Mouse (Mus musculus) layer of hippocampus, adult 8-10 months (tissue): ENCODE measurements at regions not wholly inside any gene's neighbourhood (a gene's known extent, or its start where the extent isn't known, plus 50 kb on each side); places are given as distances from the start of the nearest gene placed in this dataset.

ENCODE experiments used
- DNase-seq, 2 experiments: peaks; one replicate each; pipeline ENCODE4 v3.0.0; 2022; ENCODE audit warnings: low spot score in 2 of 2

- DNase-seq, result no peak
Observed at GRCm38 (mm10) chr5:120313984-120314383, 117.5 kb upstream of the Lhx5 start.

GRCm38 (mm10) chr5:120315116-120315515 lies 116.4 kb upstream of the Lhx5 start:
- DNase-seq, result no peak

- DNase-seq, result no peak
Observed at GRCm38 (mm10) chr5:120318951-120319350, 112.5 kb upstream of the Lhx5 start.

- no peak for DNase-seq
Observed at GRCm38 (mm10) chr5:120322031-120322731, 109.3 kb upstream of the Lhx5 start.

GRCm38 (mm10) chr5:120322732-120323316 lies 108.7 kb upstream of the Lhx5 start:
- no peak for DNase-seq

- no peak for DNase-seq
Observed at GRCm38 (mm10) chr5:120324111-120324510, 107.4 kb upstream of the Lhx5 start.

GRCm38 (mm10) chr5:120325386-120325910 lies 106.1 kb upstream of the Lhx5 start:
- no peak for DNase-seq

GRCm38 (mm10) chr5:120332030-120332429 lies 99.5 kb upstream of the Lhx5 start:
- peak; percentile 8 to 13 for DNase-seq

- no peak for DNase-seq
Observed at GRCm38 (mm10) chr5:120339162-120339561, 92.3 kb upstream of the Lhx5 start.

- DNase-seq, result no peak
Observed at GRCm38 (mm10) chr5:120340696-120341231, 90.7 kb upstream of the Lhx5 start.

GRCm38 (mm10) chr5:120350461-120350860 lies 81.0 kb upstream of the Lhx5 start:
- DNase-seq, result no peak

GRCm38 (mm10) chr5:120351827-120352226 lies 79.7 kb upstream of the Lhx5 start:
- no peak for DNase-seq

- DNase-seq, result no peak
Observed at GRCm38 (mm10) chr5:120353657-120354056, 77.8 kb upstream of the Lhx5 start.

- no peak for DNase-seq
Observed at GRCm38 (mm10) chr5:120356950-120357349, 74.5 kb upstream of the Lhx5 start.

GRCm38 (mm10) chr5:120358084-120358690 lies 73.3 kb upstream of the Lhx5 start:
- no peak for DNase-seq

- peak; percentile 17 to 21 for DNase-seq
Observed at GRCm38 (mm10) chr5:120365950-120366467, 65.5 kb upstream of the Lhx5 start.

GRCm38 (mm10) chr5:120368797-120369196 lies 62.7 kb upstream of the Lhx5 start:
- no peak for DNase-seq

- no peak for DNase-seq
Observed at GRCm38 (mm10) chr5:120371176-120371819, 60.2 kb upstream of the Lhx5 start.

- DNase-seq, result no peak
Observed at GRCm38 (mm10) chr5:120373426-120373825, 58.1 kb upstream of the Lhx5 start.
